Mouse (Mus musculus) yolk sac, embryonic 10.5 days (tissue): ENCODE data around the gene Atpif1.
"Not testable (repeated sequence)": the region's sequence is repeated elsewhere in the genome, so short reads cannot be mapped to it uniquely, and the experiment has no call there.

ENCODE experiments used
- DNase-seq: peaks from one replicate; pipeline ENCODE4 v3.0.0-alpha.2; 2017; ENCODE audit warnings: low spot score

Atpif1 gene

DNA sequence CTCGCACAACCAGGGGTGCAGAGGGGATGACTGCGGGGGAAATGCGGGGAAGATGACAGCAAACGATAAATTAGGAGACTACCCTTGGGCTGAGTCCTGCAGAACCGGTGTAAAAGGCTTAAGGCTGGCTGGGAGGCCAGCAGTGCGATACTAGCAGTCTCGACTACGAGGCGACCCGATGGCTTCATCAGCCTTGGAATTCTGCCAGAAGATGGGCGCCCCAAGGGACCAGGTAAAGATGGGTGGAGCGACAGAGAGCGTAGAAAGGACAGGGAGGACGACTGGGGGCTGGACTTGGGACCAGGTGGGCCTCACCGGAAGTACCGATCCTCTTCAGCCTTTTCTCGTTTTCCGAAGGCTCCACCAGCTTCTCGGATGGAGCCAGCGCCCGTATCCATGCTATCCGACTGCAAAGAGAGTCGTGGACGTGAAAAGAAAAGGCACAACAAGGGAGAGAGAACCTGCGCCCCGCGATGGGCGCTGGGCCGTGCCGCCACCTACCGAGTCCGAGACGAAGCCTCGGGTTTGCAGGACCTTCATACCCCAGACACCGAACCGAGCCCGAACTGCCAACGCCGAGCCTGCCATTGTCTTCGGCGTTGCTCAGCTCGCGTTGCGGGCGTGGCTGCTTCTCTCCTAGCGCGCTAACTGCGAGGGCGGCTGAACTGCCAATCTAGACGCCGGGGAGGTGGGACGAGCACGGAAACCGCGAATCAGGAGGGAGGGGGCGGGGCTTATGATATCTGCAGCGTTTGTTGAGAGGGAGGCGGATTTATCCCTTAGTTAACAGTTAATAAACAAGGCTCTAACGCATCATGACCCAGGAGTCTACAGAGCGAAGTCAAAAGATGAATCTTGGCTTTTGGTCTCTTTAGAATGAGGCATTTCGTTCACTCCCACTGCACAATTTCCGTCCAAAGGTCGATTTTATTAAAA lies at the start of gene Atpif1:
Gene Atpif1 (minus strand): TSS at position 679 of the 936 bp plus-strand sequence.
- peak; percentile 96 for DNase-seq

DNA sequence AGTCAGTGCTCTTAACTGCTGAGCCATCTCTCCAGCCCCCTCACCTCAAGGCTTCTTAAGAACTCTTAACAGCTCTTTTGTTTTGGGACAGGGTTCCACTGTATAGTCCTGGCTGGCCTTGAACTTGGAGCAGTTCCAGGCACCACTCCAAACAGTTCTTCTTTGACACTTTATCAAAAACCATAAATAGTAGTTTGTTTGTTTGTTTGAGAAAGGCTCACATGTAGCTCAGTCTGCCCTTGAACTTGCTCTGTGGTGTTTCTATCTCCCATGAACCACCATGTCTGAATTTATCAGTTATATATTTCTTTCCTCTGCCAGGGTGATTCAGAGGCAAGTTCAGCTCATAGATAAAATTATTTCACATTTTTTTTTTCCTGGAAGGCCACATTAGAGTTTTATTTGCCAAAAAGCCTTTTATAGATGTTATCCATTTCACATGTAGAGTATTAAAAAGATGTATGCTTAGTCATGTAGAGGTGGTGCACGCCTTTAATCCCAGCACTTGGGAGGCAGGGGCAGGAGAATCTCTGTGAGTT lies 41.4 kb upstream of the Atpif1 start:
- DNase-seq = no peak

DNA sequence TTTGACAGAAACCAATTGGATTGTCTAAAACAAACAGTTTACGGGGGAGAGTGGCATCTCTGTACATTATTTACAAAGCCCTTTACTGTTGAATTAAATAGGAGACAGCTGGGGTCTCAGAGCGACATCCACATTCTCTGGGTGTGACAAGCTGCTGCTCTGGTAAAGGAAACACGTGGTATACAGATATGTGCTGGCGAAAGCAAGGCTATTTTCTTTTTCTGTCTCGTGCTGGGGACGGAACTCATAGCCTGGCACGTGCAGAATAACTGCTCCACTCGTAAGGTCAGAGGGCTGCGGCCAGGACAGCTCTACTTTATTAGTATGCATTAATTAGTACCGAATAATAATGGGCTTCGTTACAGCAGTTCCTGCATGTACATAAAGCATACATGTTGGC lies 39.9 kb upstream of the Atpif1 start:
- DNase-seq = no peak

DNA sequence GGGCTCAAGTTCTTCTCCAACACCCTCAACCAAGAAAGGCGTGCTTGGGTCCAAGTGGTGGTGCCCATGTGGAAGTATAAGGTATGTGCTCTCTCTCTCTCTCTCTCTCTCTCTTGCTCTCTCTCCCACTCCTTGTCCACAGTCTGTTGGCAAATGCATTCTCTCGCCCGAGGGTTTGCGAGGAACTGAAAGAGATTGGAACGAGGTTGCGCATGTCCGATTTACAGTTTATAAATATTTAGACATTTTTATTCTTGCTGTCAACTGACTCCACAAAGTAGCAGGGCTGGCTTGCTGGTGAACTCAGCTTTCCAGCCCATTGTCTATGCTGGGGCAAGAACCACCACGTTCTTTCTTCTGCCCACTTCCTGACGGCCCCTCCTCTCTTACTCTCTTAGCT lies 37.7 kb upstream of the Atpif1 start:
- no peak for DNase-seq

DNA sequence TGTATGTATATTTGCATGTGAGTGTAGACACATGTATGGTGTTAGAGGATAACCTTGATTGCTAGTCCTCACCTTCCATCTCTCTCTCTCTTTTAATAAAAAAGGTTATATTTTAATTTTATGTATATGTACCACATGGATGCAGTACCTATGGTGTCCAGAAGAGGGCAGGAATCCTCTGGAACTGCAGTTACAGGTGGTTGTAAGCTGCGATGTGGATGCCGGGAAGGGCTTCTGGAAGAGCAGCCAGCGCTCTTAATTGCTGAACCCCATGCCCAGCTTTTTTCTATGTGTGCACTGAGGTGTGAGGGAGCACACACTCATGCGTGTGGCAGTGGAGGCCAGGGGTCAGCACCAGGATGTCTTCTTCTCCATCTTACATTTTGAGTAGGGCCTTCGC lies 35.7 kb upstream of the Atpif1 start:
- no peak for DNase-seq

DNA sequence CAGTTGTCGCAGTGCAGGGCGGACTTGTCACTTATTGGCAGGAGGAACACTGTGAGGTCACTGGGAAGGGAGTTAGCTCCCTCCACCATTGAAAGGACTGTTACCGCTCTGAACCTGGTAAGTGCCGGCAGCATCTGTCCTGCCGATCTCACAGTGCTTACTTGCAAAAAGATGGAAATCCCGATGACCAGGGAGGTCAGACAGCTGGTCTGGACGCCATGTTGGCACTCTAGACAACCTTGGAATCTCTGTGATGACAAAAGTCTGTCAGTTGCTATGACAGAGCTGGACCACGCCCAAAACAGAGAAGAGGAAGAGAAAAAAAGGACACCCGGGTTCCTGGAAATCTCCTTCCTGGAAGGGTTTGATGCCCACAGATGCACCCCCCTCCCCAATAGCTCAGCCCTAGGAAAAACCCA lies 33.9 kb upstream of the Atpif1 start:
- no peak for DNase-seq

DNA sequence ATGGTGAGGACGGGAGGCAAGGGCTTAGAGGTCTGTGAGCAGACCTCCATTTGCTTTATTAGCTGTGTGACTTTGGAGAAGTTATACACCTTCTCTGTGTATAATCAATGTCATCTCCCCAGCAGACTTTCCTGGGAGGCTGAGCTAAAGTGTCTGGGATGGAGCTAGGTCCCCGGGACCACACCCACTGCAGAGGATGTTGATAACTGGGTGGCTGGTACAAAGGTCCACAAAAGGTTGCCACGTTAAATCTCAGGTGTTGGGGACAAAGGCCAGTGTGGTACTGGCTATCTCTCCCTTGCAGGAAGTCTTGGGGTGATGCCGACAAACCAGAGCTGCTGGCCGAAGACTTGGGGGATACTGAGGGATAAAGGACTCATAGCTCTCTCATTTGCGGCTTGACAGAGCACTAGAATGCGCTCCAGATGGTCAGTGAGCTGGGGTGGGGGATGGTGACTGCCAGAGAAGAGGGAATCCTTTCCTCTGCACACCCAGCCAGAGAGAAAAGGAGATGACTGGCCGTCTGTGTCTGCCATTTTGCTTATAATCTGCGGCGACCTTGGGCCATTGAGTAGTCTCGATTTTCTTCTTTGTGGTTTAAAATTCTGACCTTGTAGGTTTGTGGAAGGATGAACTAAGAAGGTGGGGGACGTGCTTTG lies 31.8 kb upstream of the Atpif1 start:
- DNase-seq = peak; percentile 30

DNA sequence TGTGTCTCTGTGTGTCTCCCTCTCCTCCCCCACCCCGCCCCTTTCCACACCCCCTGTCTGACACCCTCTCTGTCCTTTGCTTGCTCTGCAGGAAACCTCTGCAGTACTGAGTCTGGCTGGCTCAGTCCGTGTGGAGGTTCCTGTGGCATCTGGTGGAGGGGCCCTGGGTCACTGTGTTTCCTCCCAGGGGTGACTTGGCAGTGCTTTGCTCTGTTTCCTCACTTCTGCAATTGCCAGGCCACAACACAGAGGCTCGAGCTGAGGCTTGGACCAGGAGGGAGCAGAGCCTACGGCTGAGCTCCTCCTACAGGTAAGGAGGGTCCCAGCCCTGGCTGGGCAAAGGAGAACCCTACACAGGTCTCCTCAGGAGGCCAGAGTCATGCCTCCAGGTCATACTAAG lies 30.5 kb upstream of the Atpif1 start, which contains the start of gene Ptafr:
Gene Ptafr (plus strand): TSS at position 103 of the 400 bp plus-strand sequence.
- DNase-seq = no peak

DNA sequence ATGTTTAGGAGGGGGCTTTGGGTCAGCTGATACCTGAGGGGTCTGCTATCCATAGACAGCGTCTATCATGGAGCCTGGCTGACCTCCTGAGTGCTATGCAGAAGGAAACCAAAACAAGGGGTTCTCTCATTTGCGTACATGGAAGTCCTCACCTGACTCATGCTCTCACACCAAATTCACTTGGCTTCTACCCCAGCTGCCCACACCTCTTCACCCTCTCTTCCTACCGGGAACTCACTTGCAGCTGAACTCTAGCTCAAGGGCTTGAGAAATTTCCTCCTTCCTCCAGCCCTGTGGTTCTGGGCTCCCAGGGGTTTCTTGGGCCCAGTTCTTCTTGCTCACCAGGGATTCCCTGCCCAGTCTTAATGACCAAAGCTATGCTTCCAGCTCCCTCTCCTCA lies 29.8 kb upstream of the Atpif1 start:
- DNase-seq = no peak

DNA sequence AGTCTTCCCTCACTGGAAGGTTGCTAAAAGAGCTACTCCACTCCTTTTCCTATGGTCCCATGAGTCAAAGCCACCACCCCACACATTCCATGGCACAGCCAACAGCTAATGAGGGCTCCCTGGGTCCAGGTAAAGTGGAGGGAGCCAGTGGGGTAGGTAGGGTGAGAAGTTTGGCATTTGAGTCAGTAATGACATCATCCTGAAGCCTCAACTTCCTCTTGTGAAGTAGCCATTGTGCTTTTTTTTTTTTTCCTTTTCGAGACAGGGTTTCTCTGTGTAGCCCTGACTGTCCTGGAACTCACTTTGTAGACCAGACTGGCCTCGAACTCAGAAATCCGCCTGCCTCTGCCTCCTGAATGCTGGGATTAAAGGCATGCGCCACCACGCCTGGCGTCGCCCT lies 22.1 kb upstream of the Atpif1 start:
- not testable (repeated sequence) for DNase-seq

DNA sequence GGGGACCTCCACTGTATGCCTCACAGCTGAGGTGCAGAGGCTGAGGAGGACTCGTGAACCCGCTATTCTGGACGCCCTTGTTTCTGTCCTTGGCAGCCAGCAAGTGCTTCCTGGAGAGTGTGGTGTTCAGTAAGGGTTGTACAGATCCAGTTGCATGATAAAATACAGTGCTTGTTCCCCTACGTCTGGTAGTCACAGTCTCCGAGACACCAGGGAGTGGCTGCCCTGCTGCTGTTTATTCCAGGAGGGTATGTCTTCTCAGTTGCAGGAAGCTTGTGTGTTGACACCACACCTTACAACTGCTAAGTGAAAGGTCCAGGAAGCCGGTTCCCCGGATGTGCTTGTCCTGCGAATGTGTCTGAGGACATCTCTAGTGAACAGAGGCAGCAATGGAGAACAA lies 21.2 kb upstream of the Atpif1 start:
- no peak for DNase-seq

DNA sequence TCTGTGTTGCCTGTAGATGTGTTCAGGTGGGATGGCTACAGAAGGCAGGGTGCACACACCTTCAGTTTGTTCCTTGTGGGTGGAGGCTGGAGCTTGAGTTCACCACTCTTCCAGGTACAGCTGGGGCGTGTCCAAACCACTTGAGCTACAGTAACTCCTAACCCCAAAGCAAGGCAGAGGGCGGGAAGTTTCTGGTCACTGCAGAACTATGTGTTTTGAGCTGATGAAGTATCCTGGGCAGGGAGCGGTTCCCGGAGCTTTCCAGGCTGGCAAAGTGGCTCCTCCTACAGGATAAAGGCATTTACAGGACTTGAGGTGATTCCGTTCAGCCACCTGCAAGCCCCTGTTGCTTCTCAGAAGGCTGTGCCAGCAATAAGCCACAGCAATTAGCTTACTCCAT lies 20.8 kb upstream of the Atpif1 start:
- no peak for DNase-seq

DNA sequence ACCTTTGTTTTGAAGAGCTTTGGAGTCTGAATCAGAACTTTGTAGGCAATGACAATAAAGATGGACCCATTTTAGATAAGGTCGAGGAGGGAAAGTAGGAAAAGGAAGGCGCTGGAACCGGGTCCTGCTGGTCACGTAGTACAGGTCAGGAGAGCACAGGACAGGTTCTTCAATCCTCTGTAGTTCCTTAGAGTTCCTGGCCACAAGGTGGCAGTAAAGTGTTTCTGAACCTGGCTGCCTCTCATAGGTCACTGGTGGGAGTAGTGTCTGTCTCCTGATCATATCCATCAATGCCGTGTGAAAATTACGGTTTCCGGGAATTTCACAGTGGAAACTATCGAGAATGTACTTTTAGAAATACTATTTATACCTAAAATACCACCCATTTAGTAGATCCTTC lies 12.4 kb upstream of the Atpif1 start:
- DNase-seq = peak; percentile 70

DNA sequence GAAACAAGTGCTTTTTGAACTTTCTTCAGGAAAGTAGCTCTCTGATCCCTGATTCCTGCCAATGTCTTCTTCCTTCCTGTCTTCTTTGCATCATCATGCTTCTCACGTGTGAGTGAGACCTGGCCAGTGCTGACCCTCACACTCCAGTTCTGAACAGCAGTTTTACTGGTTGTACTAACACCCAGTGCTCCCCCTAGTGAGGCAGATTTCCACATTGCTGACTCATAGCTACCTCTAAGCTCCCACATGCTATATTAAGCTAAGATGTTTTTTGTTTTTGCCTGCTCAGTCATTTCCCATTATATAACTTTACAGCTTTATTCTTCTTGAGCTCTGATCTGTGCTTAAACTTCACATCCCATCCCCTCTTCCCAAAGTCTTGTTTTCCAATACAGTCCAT lies 9.3 kb upstream of the Atpif1 start:
- no peak for DNase-seq

DNA sequence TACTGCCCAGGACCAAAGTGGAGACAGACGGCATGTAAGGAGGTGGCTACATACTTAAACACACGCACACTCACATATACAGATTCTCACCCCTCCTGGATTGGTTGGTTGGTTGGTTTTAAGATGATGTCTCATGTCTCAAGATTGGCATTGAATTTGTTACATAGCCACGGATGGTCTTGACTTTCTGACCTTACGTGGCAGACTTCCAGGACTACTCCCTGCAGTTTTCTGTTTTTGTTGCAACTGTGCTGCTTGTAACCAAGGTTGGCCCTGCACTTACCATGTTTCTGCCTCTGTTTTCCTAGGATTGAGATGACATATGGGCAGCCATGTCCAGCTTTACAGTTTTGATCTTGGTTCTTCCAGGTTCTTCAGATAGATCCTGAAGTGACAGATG lies 8.0 kb upstream of the Atpif1 start:
- no peak for DNase-seq

DNA sequence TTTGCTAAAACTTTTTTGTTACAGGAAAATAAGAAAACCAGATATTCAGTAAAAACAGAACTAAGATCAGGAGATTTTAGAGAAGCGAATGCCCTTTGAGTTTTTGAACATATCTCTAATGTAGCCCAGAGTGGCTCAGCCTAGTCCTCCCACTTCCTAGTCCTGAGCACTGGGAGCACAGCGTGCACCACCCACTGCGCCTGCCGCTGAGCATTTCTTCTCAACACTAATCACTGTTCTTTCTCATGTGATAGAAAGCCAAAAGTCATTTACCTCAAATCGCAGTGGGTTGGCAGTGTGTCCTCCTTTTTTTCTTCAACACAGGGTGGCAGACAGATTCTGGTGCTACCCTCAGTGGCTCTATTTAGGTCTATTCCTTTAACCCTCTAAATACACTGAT lies 6.0 kb upstream of the Atpif1 start:
- no peak for DNase-seq

DNA sequence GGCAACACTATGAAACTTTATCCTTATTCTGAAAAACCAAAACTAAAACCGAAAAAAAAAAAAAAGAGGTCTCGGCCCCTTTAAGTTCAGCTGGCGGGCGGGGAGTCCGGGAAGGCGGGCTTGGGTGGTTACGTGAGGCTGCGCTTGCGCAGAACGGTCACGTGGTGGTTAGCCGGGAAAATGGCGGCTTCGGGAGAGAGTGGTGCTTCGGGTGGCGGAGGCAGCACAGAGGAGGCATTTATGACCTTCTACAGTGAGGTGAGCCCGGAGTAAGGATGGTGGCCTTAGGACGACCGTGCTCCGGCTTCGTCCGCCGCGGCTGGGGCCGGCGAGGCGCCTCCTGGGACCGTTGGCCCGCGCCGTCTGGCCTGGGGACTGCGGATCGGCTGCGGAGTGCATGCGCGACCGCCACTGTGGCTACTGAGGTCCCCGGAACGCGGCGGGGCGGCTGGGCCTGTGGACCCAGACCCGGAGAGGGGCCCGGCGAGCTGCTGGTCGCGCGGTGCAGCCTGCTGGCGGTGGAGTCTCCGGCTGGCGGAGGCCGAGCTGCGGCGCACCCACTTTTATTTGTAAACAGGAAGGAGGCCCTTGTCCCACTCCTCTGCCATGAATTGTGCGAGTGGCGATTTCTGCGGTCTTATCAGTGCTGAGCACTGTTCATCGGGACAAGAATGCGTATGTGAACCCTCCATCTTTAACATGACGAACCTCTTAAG lies 2.1 kb upstream of the Atpif1 start, which contains the start of gene Dnajc8:
Gene Dnajc8 (plus strand): TSS at position 145 of the 716 bp plus-strand sequence.
- DNase-seq = peak; percentile 93

DNA sequence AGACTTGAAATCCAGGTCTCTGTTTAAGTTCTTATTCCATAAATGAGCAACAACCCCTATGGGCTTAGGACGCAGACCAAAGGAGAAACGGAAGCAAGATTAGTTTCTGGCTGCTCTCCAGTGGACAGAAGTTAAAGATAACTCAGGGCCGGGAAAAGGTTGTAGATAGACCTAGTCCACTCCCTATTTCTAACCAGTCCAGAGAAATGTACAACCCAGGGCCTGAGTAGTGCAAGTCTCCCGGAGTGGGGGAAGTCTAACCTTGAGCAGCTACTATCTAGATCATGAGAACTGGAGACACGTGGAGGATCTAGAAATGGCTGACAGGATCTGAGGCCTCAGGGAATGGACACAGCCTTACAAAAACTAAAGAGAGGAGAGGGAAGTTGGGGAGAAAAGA lies 963 bp downstream of the Atpif1 start:
- peak; percentile 69 for DNase-seq

DNA sequence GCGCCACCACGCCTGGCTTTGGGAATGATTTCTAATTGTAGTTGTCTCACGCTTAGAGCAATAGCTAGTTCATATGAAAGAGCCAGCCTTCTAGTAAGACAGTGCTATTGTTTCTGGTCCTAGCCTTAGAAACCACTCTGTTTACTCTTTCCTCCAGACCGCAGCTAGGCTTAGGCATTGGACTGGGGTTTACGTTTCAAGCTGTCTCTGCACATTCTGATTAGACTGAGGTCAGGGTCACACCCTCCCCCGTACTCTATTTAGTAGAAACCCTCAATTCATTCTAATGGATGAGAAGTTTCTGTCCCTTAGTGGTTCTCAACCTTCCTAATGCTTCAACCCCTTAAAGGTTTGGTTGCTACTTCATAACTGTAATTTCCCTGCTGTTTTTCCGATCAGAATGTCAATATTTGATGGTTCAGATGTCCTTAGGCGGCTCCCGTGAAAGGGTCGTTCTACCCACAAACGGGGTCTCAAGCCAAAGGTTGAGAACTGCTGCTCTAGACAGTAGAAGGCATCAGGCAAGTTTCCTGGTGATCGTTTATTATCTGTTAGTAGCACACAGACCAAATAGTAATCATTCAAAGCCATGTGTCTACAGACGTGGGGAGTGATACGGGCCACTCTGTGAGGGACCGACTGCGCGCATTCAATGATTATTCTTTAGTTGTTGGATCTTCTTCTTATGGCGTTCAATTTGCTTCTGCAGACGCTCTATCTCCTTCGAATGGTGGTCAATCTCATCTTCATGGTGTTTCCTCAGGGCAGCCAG lies 3.2 kb downstream of the Atpif1 start:
- DNase-seq = peak; percentile 73

DNA sequence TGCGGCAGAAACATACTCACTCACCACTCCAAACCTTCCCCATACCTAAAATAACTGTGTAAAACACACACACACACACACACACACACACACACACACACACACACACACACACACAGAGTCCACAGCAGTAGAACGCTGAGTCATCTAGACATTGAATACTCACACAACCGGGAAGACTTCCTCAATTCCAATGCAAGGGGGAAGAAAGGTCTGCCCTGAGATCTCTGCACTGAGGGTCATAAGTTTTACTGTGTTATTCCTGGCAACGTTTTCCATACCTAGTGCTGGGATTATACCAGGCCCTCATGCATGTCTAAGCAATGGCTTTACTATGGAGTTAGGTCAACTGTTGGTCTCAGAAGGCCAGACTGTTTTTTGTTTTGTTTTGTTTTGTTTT lies 4.1 kb downstream of the Atpif1 start:
- no peak for DNase-seq

DNA sequence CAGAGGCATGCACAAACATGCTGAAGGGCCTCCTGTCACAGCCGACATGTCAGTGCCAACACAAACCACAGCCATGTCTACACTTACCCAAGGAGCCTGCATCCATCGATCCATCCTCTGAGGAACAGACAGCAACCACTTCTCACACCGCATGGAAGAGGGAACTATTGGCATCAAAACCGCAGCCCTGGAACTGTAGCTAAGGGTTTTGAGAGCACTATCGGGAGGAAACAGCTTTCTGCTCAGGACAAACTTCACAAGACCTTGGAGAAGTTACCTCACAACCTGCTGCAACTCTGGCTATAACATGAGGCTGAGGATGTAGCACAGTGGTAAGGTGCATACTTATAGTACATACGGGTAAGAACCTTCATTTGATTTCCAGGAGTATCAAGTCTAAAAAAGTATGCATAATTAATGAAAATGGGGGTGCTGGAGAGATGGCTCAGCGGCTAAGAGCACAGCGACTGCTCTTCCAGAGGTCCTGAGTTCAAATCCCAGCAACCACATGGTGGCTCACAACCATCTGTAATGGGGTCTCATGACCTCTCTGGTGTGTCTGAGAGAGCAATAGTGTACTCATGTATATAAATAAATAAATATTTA lies 5.4 kb downstream of the Atpif1 start:
- DNase-seq = no peak
